Mouse (Mus musculus) small intestine, adult 2 months (tissue): ENCODE results near the gene Sgcg. TPM values are rescaled to one million over a fixed set of nuclear protein-coding genes. Genes with fewer than 3 reads are reported as not detected.

Experiments used
- H3K27ac ChIP-seq: fragments of 200-500 bp; 2 replicates; pipeline ENCODE4 v1.5.1; 2012; ENCODE audit warnings: low read depth, low read length, control low read depth, inconsistent platforms; ENCODE audit not compliant: insufficient read depth
- H3K27me3 ChIP-seq: fragments of 200-500 bp; 2 replicates; pipeline ENCODE4 v1.6.1; 2012; ENCODE audit warnings: mild to moderate bottlenecking, moderate library complexity, low read length, inconsistent platforms; ENCODE audit not compliant: control insufficient read depth, insufficient read depth
- H3K36me3 ChIP-seq: fragments of 200-500 bp; 2 replicates; pipeline ENCODE4 v1.6.1; 2012; ENCODE audit warnings: mild to moderate bottlenecking, low read length, control low read depth, inconsistent platforms; ENCODE audit not compliant: control insufficient read depth, insufficient read depth
- H3K4me1 ChIP-seq: fragments of 200-500 bp; 2 replicates; pipeline ENCODE4 v1.6.1; 2012; ENCODE audit warnings: low read length, inconsistent platforms, mixed read lengths; ENCODE audit not compliant: control insufficient read depth, insufficient read depth, insufficient read length
- H3K4me3 ChIP-seq: fragments of 200-500 bp; 2 replicates; pipeline ENCODE4 v1.5.1; 2012; ENCODE audit warnings: low read depth, mild to moderate bottlenecking, control low read depth, inconsistent platforms, low read length, moderate library complexity
- CTCF ChIP-seq: fragments of 200-500 bp; IDR thresholded peaks from 2 replicates; pipeline ENCODE4 v1.5.1; 2012; ENCODE audit warnings: low read depth, mild to moderate bottlenecking, control low read depth, inconsistent platforms, low read length, moderate library complexity, mixed read lengths; ENCODE audit not compliant: insufficient replicate concordance, insufficient read length; ENCODE audit errors: extremely low read depth
- POLR2A ChIP-seq: fragments of 200-500 bp; IDR thresholded peaks from 2 replicates; pipeline ENCODE4 v1.6.1; 2012; ENCODE audit warnings: low read depth, mild to moderate bottlenecking, control low read depth, inconsistent platforms, low read length, moderate library complexity
- WGBS: fragments of 180-500 bp; shearing (Covaris S2); methylation state at CpG from one replicate; pipeline ENCODE4 v1.1.7; 2018; 5-methylcytosine and 5-hydroxymethylcytosine counted together
- polyA plus RNA-seq: library from polyadenylated mRNA; depleted of rRNA; stranded (reverse); fragments of >200 nt; gene quantifications from 2 replicates; pipeline ENCODE4 v1.2.3, GENCODE M21; 2012

The Sgcg gene
- polyA plus RNA-seq, 1 experiment = not detected

DNA sequence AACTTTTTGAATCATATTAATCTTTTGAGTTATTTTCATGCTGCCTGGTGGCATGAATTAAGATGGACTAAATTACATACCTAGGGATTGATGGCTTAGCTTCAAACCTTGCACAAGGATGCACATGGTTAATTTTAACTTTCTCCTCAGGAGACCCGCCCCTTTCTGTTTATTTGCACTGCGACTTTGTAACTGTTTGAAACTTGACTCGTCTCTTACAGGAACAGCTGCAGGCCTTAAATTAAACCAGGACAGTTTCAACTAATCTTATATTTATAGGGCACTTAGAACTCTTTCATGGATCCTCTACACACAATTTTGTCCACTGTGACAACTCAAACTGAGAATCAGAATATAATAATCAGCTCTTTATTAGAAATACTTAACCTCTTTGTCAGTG lies 794 bp upstream of the Sgcg start:
- WGBS = 18% methylated on average over 3 of the region's 3 CpGs
- TF ChIP-seq CTCF (no peak), POLR2A (no peak)
- H3K27me3 ChIP-seq = no peaks in the 10 kb centered on the region

DNA sequence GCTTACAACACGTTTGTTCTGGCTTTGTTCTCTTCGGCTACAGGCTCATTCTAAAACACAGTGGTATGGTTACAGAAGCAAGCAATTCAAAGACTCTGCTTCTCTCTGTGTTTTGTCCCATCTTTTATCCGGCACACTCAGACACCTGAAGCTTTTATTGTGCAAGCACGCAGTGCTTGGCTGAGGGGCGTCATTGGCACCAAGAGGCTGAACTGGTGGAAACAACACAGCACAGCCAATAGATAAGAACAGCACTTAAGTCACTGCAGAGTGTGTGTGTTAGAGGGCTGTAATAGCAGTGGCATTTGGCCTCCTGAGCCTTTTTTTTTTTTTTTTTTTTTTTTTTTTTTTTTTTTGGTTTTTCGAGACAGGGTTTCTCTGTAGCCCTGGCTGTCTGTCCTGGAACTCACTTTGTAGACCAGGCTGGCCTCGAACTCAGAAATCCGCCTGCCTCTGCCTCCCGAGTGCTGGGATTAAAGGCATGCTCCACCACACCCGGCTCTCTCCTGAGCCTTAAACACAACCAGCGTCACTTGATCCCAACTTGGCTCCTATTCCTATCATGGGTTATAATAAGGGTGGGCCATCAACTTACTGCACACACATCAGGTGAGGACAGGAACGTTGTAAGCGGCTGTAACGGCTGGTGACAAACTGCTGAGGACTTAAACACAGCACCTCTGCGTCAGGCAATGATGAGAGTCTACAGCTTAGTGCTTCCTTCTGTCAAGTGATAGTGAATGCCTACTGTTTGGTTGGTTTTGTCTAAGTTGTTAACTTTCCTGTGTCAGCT lies 5.5 kb downstream of the Sgcg start:
- no peak overlapping the region for H3K27ac ChIP-seq
- H3K4me3 ChIP-seq = no peak overlapping the region
- TF ChIP-seq CTCF (no peak), POLR2A (no peak)
- H3K27me3 ChIP-seq = no peaks in the 10 kb centered on the region
- 85% methylated on average over 15 of the region's 15 CpGs for WGBS
- no peaks in the 10 kb centered on the region for H3K36me3 ChIP-seq
- H3K4me1 ChIP-seq = no peaks in the 10 kb centered on the region

More for the DNA sequence above, 794 bp upstream of the Sgcg start:
- H3K27ac ChIP-seq = no peak overlapping the region
- H3K36me3 ChIP-seq = no peaks in the 10 kb centered on the region
- no peaks in the 10 kb centered on the region for H3K4me1 ChIP-seq
- no peak overlapping the region for H3K4me3 ChIP-seq

DNA sequence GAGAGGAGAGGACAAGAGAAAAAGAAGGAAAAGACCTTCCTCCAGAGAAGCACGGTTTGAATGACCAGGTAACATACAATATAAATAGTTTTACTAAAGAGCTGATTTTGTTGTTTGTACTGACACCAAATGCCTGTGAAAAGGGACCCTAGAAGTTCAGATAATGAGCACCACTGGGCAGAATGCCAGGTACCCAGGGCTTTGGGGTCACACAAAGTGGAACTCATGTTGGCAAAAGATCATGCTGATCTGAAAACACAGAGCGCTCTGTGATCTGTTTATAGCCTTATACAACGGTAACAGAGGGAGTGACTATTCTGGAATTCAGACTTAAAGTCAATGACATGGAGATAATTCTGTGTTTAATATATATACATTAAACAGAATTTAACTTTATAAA lies 11.8 kb downstream of the Sgcg start:
- TF ChIP-seq POLR2A = no peak
- TF ChIP-seq CTCF = no peak

DNA sequence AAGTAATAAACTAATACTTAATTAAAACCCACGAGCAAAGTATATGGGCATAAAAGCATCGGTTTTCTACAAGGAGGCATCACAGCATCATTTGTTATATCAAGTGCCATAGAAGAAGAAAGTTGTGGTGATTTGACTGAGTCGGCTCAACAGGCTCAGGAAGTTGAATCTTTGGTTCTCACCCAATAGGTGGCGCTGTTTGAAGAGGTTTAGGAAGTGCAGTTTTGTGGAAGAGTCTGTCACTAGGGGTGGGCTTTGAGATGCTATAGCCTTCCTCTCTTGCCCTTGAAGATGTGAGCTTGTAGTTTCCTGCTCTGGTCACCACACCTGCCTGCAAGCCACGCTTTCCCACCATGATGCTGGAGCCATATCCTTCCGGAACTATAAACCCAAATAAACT lies 15.7 kb downstream of the Sgcg start:
- TF ChIP-seq CTCF = no peak
- Histone ChIP-seq H3K4me3 (no peak overlapping the region), H3K27ac (no peak overlapping the region), H3K4me1 (no peaks in the 10 kb centered on the region), H3K36me3 (no peaks in the 10 kb centered on the region), H3K27me3 (no peaks in the 10 kb centered on the region)
- 33% methylated on average over 6 of the region's 6 CpGs for WGBS

More for the DNA sequence above, 11.8 kb downstream of the Sgcg start:
- Histone ChIP-seq H3K36me3 (no peaks in the 10 kb centered on the region), H3K27ac (no peak overlapping the region), H3K27me3 (no peaks in the 10 kb centered on the region), H3K4me3 (no peak overlapping the region), H3K4me1 (no peaks in the 10 kb centered on the region)
- WGBS = 68% methylated on average over 3 of the region's 3 CpGs

DNA sequence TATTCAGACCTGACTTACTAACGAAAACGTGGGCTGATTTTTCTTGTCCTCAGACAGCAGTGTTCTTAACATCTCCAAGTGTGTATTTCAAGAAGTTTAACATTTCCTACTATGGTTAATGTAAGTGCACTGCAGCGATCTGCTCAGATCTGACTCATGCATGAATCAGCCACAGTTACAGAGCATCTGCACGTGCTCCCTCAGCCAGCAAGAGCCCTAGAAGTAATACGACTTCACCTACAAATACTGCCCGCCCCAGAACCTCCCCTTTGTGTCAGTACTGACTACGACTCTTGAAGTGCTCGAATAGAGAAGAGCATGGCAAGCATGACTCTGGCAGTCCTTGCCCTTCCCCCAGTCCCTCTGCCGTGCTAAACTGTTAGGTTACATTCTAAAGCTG lies 19.5 kb downstream of the Sgcg start:
- Histone ChIP-seq H3K4me3 (no peak overlapping the region), H3K27me3 (no peaks in the 10 kb centered on the region), H3K27ac (no peak overlapping the region), H3K36me3 (no peaks in the 10 kb centered on the region), H3K4me1 (no peaks in the 10 kb centered on the region)
- 53% methylated on average over 9 of the region's 9 CpGs for WGBS
- no peak for TF ChIP-seq CTCF
- TF ChIP-seq POLR2A = no peak

DNA sequence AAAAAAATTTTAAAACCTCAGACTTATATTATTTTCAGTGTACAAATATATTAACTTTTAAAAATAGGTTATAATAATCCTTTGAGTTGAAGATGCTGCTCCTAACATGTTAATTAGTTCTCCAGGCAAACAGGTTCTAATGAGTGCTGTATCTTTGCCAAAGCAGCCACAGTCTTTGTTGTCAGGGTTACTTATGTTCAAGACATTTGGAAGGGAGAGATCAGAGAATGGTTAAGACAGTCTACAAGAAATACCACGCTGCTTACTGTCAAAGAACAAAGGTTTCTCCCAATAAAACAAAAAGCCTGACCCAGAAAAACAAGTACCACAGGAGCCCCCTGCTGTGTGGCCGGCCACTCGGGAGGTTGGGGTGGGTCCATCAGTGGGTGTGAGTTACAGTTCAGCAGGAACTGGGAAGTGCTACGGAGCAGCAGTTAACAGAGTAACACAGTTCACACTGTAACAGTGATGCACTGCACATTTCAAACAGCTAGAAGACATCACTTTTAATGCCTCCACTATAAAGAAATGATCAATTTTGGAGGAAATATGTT lies 21.1 kb downstream of the Sgcg start:
- H3K36me3 ChIP-seq = no peaks in the 10 kb centered on the region
- WGBS = 31% methylated on average over 4 of the region's 4 CpGs
- H3K4me3 ChIP-seq = no peak overlapping the region
- no peak overlapping the region for H3K27ac ChIP-seq
- H3K27me3 ChIP-seq = no peaks in the 10 kb centered on the region
- TF ChIP-seq CTCF (no peak), POLR2A (no peak)
- H3K4me1 ChIP-seq = no peaks in the 10 kb centered on the region

DNA sequence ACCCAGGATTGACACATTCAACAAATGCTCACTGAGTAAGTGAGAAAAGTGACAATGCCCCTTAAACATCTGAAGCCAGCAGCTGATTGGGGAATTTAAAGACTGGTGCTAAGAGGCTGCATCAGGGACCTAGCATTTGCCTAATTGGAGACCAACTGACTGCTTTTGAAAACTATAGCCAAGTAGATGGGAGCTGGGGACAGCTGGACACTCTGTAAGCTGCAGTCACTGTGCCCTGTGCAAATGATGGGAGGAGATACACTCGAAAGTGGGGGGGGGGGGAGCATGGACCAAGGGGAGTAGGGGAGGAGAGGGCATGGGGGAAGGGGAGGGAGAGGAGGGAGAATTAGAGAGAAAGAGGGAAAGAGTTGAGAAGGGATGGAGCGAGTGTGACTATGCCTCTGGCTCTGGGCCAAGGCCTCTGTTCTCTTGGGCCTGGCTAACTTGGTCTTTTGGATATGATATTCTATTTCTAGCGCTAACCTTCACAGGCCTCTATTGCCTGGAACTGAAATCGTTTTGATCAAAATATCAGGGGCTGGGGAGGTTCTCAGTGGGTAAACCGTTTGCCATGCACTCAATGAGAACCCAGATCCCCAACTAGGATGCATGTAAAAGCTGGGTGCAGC lies 22.3 kb downstream of the Sgcg start:
- Histone ChIP-seq H3K4me1 (no peaks in the 10 kb centered on the region), H3K36me3 (no peaks in the 10 kb centered on the region), H3K27me3 (no peaks in the 10 kb centered on the region), H3K4me3 (no peak overlapping the region), H3K27ac (no peak overlapping the region)
- 55% methylated on average over 5 of the region's 5 CpGs for WGBS
- no peak for TF ChIP-seq CTCF
- TF ChIP-seq POLR2A = no peak
